Mouse (Mus musculus): ENCODE data around the gene Gm21818.
"Not testable (repeated sequence)": the region's sequence is repeated elsewhere in the genome, so short reads cannot be mapped to it uniquely, and the experiment has no call there.

Gene Gm21818

DNA sequence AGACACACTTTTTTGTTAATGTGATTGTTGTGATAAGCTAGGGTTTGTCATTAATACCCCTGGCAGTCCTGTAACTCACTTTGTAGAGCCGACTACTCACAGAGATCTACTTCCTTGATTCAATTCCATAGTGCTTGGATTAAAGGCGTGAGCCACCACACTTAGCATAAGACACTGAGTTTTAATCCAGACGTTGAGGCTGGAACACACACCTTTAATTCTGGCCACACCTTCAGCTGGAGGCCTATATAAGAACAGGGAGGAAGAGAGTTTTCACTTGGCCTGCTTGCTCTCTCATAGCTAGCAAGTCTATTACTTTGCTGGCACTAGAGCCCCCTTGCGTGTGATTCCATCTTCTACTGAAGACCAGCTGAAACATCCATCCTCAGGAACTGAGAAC lies at the start of gene Gm21818:
Gene Gm21818 (plus strand): TSS at position 301 of the 400 bp plus-strand sequence.
- not testable (repeated sequence) for DNase-seq (ENCODE audit: extremely low read depth, low read depth, low spot score)

DNA sequence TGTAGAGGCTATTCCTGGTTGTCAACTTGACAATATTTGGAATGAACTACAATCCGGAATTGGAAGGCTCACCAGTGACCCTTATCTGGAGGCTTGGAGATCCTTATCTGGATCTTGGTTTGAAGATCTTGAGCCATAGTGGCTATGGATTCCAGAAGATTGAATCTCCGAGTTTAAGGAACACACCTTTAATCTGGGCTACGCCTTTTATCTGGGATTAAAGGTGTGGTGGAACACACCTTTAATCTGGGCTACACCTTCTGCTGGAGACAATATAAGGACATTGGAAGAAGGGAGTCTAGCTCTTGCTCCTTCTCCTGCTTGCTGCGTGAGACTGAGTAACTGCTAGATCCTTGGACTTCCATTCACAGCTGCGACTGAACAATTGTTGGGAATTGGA lies 32.3 kb upstream of the Gm21818 start, which contains the start of gene Gm20767:
Gene Gm20767 (plus strand): TSS at position 301 of the 400 bp plus-strand sequence.
- DNase-seq (ENCODE audit: extremely low read depth, low read depth, low spot score) = not testable (repeated sequence)

DNA sequence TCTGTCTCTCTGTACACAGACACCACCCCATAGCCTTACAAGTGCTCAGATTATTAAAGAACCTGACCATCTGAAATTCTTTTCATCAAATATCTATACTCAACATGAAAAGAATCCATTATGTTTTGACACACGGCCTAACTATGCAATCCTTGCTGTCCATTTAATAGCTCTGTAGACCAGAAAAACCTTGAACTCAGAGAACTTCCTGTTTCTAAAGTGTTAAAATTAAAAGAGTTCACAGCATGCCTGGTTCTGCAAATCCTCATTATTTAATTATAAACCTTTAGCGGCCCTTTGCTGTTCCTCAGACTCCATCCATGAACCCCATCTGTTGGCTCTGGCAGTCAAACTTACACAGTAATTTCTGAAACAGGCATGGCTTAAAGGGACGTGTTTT lies 29.9 kb upstream of the Gm21818 start:
- DNase-seq (ENCODE audit: extremely low read depth, low read depth, low spot score) = not testable (repeated sequence)

GRCm38 (mm10) chr13:120149660-120150407 lies 22.4 kb upstream of the Gm21818 start:
- DNase-seq (ENCODE audit: extremely low read depth, low read depth, low spot score) = not testable (repeated sequence)

DNA sequence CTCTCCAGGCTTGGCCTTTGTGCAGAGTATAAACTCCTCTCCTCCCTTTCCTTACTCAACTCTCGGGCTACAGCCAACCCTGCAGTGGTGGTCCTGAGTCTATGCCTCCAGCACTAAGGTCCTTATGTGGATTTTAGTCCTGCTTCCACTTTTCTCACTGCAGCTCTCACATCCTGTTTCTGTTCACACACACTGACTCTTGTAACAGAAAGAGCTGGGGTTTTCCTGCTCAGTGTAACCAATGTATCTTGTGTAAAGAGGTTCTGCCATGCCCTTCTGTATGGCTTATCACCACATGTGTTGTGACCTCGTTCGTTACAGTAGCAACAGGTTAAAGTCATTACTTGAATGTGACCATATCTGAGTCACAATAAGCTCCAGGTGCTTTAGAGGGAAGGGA lies 21.6 kb upstream of the Gm21818 start:
- not testable (repeated sequence) for DNase-seq (ENCODE audit: extremely low read depth, low read depth, low spot score)

DNA sequence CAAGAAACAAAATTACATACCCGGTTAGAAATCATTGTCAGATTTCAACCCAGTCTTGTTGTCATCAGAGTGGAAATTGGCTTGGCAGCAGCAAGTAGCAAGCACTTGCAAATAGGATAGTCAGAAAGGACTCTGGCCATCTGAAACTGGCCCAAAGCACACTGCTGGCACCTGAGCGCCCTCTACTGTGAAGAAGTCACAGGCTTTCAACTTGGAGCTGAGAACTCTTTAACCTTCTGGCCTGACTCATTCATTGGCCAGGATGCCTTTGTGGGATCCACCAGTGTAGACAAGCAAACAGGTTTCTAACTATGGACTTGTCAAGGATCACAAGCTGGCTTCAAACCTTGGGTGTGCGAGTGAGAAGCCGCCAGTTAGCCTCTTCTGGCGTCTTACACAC lies 3.9 kb upstream of the Gm21818 start:
- not testable (repeated sequence) for DNase-seq (ENCODE audit: extremely low read depth, low read depth, low spot score)

DNA sequence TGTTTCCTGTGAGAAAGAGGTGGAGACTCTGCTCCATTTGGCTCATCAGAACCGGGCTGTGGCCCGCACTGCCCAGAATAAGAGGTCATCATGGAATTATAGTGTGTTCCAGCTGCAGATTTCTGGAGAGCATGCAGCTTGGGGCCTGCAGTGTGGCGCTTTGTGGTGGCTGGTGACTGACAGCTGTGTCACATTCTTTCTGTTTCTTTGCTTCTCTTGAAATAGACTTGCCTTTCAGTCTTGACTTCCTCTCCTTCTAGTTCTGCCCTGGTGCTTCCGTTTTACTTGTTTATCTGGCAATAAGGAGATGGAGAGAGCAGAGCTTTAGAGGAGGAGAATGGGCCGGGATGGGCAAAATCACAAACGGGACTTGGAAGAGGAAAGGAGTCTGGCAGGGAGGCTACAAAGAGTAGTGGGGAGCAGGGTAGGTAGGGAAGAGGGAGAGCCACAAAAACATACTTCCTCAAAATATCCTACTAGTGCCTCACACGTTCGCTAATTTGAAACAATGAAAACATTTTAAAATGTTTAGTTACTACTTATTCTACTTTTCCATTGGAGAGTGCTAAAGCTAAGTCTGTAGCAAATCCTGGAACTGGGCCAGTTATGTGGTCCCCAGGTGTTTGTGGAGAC lies 24.1 kb downstream of the Gm21818 start:
- DNase-seq (ENCODE audit: extremely low read depth, low read depth, low spot score) = not testable (repeated sequence)

DNA sequence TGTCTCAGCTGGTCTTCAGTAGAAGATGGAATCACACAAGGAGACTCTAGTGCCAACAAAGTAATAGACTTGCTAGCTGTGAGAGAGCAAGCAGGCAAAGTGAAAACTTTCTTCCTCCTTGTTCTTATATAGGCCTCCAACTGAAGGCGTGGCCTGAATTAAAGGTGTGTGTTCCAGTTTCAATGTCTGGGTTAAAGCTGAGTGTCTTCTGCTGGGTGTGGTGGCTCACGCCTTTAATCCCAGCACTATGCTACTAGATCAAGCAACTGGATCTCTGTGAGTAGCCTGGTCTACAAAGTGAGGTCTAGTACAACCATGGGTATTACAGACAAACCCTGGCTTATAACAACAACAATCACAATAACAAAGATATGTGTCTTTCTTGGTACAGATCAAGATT lies 43.6 kb downstream of the Gm21818 start, which contains the start of gene Gm21762:
Gene Gm21762 (minus strand): TSS at position 101 of the 400 bp plus-strand sequence.
- not testable (repeated sequence) for DNase-seq (ENCODE audit: extremely low read depth, low read depth, low spot score)

GRCm38 (mm10) chr13:120220922-120221321 lies 48.7 kb downstream of the Gm21818 start:
- not testable (repeated sequence) for DNase-seq (ENCODE audit: extremely low read depth, low read depth, low spot score)

DNA sequence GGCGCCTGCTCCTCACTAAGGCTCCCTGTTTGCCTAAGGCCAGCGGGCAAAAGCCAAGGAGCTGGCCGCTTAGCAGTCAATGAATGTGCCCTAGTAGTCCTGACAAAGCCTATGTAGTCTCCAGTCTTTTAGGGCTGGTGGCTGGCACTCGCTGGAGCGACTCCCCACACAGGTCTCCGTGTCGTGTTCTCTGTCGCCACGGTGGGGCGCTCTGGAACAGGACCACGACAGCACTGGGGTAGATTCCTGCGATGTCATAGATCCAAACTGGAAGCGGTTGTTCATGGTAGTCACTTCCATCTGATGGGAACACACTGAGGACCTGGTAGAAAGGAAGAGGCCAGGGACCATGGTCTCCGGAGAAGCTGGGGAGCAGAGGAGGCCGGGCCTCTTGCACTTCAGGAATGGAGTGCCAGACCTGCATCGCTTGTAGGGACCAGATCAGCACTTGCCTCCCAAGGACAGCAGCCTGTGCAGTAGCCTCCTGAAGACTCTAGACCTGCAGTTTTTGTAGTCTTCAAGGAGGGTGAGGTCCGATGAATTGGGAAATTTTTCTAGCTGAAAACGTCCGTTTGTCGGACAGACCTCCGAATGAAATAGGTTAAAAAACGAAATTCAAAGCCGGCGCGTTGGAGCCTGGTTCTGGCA lies 50.9 kb downstream of the Gm21818 start:
- not testable (repeated sequence) for DNase-seq (ENCODE audit: extremely low read depth, low read depth, low spot score)

Data from fat pad, adult 2 months (tissue).